ENCODE assay signal across 17 mouse cellular contexts in the genomic region with DNA sequence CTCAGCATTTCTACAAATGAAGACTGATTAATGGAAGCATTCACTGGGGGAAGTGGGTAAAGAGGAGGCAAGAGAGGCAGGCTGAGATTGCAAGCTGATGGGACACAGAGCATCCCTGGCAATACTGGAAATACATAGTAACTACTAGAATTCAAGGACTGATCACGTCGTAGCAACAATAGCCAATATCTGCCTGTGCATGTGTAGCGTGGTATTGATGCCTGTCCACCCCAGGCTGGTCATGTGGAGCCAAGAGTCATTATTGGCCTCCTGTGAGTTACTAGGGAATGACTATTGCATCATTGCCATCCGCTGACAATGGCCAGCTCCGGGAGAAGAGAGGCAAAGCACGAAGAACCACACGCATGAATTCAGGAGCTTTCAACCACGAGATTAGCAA.
"Had no signal": no experiment of that assay in that cellular context is flagged by ENCODE, and none has a peak within 500 bp of the region (broad histone marks: within the 10 kb centered on the region; RNA-seq: fewer than 3 reads in every experiment).

No protein-coding gene starts in this region.

- H3K9ac ChIP-seq: limb, embryonic 12.5 days; limb, embryonic 15.5 days; liver, embryonic 14.5 days; liver, postnatal 0 days; lung, embryonic 14.5 days; midbrain, embryonic 15.5 days had no signal

- H3K27me3 ChIP-seq: limb, embryonic 12.5 days; limb, embryonic 15.5 days; midbrain, embryonic 15.5 days had no signal

- H3K27ac ChIP-seq: limb, embryonic 12.5 days; limb, embryonic 15.5 days; liver, embryonic 14.5 days; macrophage; midbrain, embryonic 15.5 days had no signal

- H3K36me3 ChIP-seq: limb, embryonic 12.5 days; limb, embryonic 15.5 days; midbrain, embryonic 15.5 days had no signal

- ATAC-seq: liver, postnatal 0 days; lung, postnatal 0 days; midbrain, embryonic 15.5 days had no signal

- H3K9me3 ChIP-seq: limb, embryonic 12.5 days; limb, embryonic 15.5 days; midbrain, embryonic 15.5 days had no signal

- H3K4me2 ChIP-seq: limb, embryonic 12.5 days; limb, embryonic 15.5 days; liver, embryonic 11.5 days; lung, embryonic 14.5 days; midbrain, embryonic 15.5 days had no signal

- H3K4me3 ChIP-seq: limb, embryonic 12.5 days; limb, embryonic 15.5 days; midbrain, embryonic 15.5 days; myocyte had no signal

- H3K4me1 ChIP-seq: limb, embryonic 12.5 days; limb, embryonic 15.5 days; midbrain, embryonic 15.5 days had no signal

- DNase-seq: kidney, adult 18-20 months; kidney, adult 9 months; kidney, postnatal 14 days; kidney, postnatal 4 days; left cerebral cortex, postnatal 4 days; liver, postnatal 0 days; lung, embryonic 14.5 days; thymus, adult 18-20 months; thymus, postnatal 36 days had no signal
